In the genomic region with DNA sequence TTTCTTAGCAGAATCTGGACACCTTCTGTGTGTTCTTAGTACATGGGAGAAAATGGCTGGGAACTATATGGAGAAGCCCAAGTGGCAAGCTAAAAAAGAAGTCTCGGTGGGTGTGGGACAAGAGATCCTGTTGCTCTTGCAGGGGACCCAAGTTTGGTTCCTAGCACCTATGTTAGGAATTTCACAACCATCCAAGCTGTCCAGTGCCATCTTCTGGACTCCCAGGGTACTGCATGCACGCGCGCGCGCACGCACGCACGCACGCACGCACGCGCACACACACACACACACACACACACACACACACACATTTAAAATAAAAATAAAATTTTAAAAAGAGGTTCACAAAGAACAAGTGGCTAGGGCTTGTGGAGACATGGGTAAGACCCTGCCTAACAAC, we compare ENCODE assay signal across 11 mouse cellular contexts.
"Had no signal": no experiment of that assay in that cellular context is flagged by ENCODE, and none has a peak within 500 bp of the region (broad histone marks: within the 10 kb centered on the region; RNA-seq: fewer than 3 reads in every experiment).

No protein-coding gene starts in this region.

- H3K4me3 ChIP-seq: kidney, embryonic 15.5 days; limb, embryonic 10.5 days; megakaryocyte, embryonic 14.5 days; midbrain, embryonic 15.5 days; neural tube, embryonic 12.5 days had no signal

- DNase-seq: kidney, adult 2 months; kidney, postnatal 25 days; liver, postnatal 0 days; thymus, adult 18-20 months; thymus, postnatal 25 days had no signal

- H3K27ac ChIP-seq: kidney, embryonic 15.5 days; limb, embryonic 10.5 days; macrophage; midbrain, embryonic 15.5 days; neural tube, embryonic 12.5 days had no signal
